Mouse (Mus musculus) cerebellum, adult 11-12 months (tissue): ENCODE results near the gene Naip1.
"Not testable (repeated sequence)": the region's sequence is repeated elsewhere in the genome, so short reads cannot be mapped to it uniquely, and the experiment has no call there.

ENCODE experiments used
- DNase-seq: peaks from one replicate; pipeline ENCODE4 v3.0.0; 2022

Gene Naip1

DNA sequence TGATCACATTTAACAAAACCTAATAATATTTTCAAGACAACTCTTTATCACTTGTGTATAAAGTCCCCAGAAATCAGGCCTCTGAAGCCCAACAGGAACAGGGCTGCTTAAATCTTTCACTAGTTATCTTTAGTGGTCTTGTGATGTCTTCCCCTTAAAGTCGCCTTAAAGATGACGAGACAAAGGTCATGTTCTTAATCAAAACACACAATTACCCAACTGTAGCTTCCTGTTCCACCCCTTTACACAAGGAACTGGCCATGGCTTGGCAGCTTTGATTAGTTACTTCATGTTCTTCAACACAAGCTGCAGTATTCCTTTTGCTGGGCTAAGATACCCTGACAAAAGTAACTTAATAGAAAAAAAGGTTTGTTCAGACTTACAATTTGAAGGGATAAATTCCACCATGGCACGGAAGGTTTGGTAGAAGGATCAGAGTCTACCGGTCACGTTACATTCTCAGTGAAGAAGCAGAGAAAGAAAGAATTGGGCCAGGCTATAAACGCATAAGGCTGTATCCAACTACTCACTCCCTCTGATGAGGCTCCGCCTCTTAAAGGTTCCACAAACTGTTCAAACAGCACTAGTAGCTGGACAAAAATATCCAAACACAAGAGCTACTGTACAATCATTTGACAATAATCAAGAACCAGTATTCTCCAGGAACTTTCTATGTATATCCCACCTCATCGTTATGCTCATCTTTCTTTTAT is at the start of gene Naip1:
Gene Naip1 (minus strand): TSS at position 455 of the 713 bp plus-strand sequence.
- not testable (repeated sequence) for DNase-seq

DNA sequence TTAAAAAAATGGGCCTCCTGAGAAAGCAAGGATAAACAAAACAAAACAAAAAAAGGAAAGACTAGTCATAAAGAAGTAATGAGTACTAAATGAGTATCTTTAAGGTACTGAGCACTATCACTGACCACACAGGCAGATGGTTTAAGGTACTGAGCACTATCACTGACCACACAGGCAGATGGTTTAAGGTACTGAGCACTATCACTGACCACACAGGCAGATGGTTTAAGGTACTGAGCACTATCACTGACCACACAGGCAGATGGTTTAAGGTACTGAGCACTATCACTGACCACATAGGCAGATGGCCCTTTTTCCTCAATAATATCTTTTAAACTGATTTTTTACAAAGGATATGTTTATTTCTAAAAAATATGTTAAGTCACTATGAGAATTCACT is 47.0 kb upstream of the Naip1 start:
- DNase-seq, result not testable (repeated sequence)

DNA sequence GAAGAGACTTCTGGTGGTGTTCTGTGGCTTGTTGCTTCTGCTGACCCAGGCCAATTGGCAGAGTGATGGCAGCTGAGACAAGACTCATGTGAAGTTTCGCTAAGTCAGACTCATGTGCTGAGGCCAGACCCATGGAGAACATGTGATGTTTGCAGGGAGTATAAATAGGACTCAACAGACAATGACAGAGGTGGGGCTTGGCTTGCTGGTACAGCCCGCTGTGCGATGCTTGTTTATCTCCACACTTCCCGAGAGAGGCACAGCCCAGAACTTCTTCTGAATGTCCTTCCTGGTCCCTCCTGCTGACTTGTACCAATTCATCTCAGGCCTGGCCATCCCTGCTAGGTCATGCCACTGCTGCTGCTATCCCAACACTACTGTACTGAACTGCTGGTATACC is 42.7 kb upstream of the Naip1 start:
- DNase-seq, result no peak

DNA sequence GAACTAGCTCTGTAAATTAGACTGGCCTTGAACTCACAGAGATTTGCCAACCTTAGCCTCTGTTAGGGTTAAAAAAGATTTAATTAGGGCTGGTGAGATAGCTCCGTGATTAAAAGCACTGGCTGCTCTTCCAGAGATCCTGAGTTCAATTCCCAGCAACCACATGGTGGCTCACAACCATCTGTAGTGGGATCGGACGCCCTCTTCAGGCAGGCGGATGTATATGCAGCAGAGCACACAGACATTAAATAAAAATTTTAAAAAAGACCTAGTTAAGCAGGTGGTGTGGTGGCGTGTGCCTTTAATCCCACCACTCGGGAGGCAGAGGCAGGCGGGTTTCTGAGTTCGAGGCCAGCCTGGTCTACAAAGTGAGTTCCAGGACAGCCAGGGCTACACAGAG is 41.7 kb upstream of the Naip1 start:
- DNase-seq, result not testable (repeated sequence)

- DNase-seq, result peak; percentile 27
These were observed 40.6 kb upstream of the Naip1 start for GRCm38 (mm10) chr13:100493313-100493712.

- peak; percentile 76 for DNase-seq
These were observed 39.6 kb upstream of the Naip1 start, which contains the start of gene Gtf2h2 for GRCm38 (mm10) chr13:100492061-100492787. Gene Gtf2h2 (minus strand): TSS chr13:100492579.

DNA sequence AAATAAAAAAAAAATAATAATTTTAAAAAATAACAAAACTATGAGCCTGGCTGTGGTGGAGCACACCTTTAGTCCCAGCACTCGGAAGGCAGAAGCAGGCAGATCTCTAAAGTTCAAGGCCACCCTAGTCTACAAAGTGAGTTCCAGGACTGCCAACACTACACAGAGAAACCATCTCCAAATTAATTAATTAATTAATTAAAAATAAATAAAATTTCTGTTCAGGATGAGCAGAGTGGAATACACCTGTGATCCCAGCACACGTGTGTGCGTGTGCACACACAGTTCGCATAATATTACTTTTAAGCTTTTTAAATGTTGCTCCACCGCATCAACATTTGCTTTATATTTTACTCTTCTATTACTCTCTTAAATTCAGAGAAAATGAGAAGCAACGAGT is 39.0 kb upstream of the Naip1 start:
- no peak for DNase-seq

DNA sequence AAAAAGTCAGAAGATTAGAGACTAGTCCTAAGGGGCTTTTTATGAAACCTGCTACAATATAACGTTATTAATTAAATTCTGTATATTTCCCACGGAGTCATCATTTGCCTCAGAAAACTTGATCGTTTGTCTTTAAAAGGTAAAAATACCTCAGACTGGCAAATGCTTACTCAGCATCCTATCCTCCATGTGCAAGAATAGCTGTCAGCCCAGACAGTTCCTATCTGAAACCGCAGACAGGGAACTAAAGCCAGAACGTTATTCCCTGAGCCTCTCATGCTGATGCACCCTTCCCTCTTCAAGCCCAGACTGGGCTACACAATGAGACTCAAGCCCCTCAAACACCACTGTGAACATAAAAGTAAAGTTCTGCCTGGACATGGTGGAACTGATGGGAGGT is 37.8 kb upstream of the Naip1 start:
- no peak for DNase-seq

- DNase-seq, result no peak
These were observed 30.9 kb upstream of the Naip1 start for GRCm38 (mm10) chr13:100483610-100484009.

GRCm38 (mm10) chr13:100463527-100464222 is 11.0 kb upstream of the Naip1 start:
- no peak for DNase-seq

DNA sequence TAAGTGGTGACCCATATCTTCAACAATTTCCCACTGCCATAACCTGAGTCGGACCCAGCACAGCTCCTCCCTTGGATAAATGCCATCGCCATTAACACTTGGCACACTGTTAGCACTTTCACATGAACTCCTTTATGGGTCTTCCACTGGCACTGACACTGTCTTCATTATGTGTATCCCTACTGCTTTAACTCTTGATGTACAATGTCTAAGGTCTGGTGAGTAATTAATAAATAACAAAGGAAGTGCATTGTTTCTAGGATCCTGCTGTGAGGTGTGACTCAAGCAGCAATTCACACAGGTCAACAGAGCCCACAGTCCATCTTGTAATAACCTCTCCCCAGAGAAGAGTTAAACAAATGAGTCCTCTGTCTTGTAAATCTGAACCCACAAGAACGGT is 8.7 kb upstream of the Naip1 start:
- no peak for DNase-seq

DNA sequence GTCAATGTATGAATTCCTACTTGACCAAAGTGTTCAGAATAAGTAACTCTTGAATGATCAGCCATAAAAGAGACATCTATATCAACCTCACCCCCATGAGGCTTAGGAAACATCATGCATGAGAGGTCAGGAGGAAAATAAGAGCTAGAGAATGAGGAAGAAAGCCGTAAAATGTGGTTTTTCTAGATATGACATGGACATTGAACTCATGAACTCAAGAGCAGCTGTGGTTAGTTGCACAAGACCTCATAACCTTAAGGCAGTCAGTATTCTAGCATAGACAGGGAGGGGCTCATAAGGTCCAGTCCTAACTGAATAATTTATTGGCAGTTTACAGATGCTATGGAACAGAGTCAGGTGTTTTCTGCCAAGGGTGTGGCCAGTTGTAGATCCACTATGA is 3.2 kb downstream of the Naip1 start:
- DNase-seq, result no peak

GRCm38 (mm10) chr13:100440116-100440515 is 12.6 kb downstream of the Naip1 start:
- no peak for DNase-seq

DNA sequence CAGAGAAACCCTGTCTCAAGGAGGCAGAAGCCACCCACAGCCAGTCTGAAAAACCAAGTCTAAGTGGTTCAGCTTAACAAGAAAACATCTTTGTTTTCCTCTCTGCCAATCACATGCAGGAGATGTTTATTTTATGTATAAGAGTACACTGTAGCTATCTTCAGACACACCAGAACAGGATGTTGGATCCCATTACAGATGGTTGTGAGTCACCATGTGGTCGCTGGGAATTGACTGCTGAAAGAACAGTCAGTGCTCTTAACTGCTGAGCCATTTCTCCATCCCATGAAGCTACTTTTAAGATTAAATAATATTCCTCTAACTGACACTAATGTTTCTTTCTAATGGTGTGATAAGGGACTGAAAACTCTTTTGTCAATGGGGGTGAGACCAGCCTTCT is 14.0 kb downstream of the Naip1 start:
- DNase-seq, result no peak

- no peak for DNase-seq
These were observed 15.3 kb downstream of the Naip1 start for GRCm38 (mm10) chr13:100437322-100437825.

DNA sequence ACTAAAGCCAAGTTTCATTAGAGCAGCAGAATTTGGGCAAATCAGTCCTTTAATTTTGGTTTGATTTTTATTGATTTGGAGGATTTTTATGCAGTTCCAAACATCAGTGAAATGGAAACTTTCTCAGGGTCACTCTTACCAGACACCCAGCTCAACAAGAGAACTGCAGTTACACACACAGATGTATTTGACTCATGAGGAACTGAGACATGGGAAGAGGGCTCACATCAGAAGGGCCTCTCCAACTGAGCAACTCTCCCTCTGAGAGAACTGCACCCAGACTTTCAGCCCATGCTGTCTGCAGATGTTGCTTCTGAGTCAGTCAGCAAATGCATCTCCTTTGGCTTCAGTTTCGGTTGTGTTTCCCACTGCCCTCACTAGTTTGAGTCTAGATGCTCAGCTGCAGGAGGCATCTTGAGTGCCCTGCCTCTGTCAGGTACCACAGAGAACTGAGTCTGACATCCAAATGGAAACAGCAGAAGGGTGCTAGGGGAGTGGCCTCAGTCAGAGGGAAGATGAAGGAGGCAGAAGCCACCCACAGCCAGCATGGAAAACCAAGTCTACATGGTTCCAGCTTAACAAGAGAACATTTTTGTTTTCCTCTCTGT is 16.0 kb downstream of the Naip1 start:
- not testable (repeated sequence) for DNase-seq

GRCm38 (mm10) chr13:100419958-100420357 is 32.7 kb downstream of the Naip1 start:
- DNase-seq, result not testable (repeated sequence)

- DNase-seq, result no peak
These were observed 38.2 kb downstream of the Naip1 start for GRCm38 (mm10) chr13:100414428-100414827.

DNA sequence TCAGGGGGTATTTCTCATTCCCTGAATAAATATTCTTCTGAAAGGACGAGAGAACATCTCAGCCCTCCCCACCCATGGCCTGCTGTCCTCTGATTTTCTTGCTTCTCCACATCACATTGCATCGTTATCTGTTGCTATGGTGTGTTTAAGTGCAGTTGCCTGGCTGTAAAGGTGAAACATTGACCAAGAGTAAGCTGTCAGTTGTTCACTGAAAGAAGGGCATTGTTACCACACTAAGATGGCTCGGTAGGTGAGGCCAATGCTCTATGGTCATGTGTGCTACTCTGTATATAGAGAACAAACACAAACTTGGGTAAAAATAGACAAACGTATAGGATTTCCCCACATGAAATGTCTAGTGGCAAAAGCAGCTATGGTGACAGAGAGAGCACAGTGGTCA is 42.8 kb downstream of the Naip1 start:
- no peak for DNase-seq

- no peak for DNase-seq
These were observed 43.5 kb downstream of the Naip1 start for GRCm38 (mm10) chr13:100409181-100409580.

GRCm38 (mm10) chr13:100408242-100408641 is 44.4 kb downstream of the Naip1 start:
- no peak for DNase-seq

- DNase-seq, result not testable (repeated sequence)
These were observed 49.6 kb downstream of the Naip1 start for GRCm38 (mm10) chr13:100402930-100403637.
